Mouse (Mus musculus): ENCODE measurements at regions not wholly inside any gene's neighbourhood (a gene's known extent, or its start where the extent isn't known, plus 50 kb on each side); places are given as distances from the start of the nearest gene placed in this dataset.

- H3K9ac ChIP-seq (replicated peaks), result no peak overlapping the region
- no peak overlapping the region for H3K4me3 ChIP-seq (replicated peaks)
- H3K27ac ChIP-seq (replicated peaks), result peak overlapping the region; percentile 56; the same call in 1 of the 2 replicates
- WGBS, result 32% methylated on average over 7 of the region's 7 CpGs
- H3K27me3 ChIP-seq (replicated peaks), result peaks cover 15% of the 10 kb centered on the region
- H3K4me1 ChIP-seq, result peaks cover 50% of the 10 kb centered on the region
- no peak overlapping the region for H3K4me2 ChIP-seq
- H3K36me3 ChIP-seq, result no peaks in the 10 kb centered on the region
- H3K9me3 ChIP-seq (replicated peaks), result no peaks in the 10 kb centered on the region
- ATAC-seq (ENCODE audit: low FRiP score), result no peak
Measured at GRCm38 (mm10) chr13:51917658-51918057, 71.2 kb downstream of the Gadd45g start.

DNA sequence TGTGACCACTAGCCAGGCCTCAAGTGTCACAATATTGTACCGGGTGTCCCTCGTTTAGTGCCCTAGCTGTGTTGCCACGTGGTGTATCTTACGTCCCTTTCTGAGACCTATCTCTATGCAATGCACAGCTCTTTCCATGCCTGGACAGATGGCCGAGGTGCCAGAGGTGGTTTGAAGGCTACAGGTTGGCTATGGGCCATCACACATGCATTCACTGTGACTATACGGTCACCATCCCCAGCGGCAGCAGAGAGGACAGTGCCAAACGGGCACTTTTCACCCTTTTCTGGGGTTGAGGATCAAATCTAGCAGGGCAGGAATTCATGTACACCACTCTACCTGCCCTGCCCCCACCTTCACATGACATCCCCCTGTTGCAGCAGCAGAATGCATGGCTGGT, 71.6 kb downstream of the Gadd45g start:
- WGBS, result 23% methylated on average over 8 of the region's 8 CpGs
- no peak overlapping the region for H3K9ac ChIP-seq (replicated peaks)
- H3K36me3 ChIP-seq, result no peaks in the 10 kb centered on the region
- ATAC-seq (ENCODE audit: low FRiP score), result no peak
- H3K27me3 ChIP-seq (replicated peaks), result peaks cover 15% of the 10 kb centered on the region
- H3K9me3 ChIP-seq (replicated peaks), result no peaks in the 10 kb centered on the region
- H3K27ac ChIP-seq (replicated peaks), result peak overlapping the region; percentile 56; the same call in 1 of the 2 replicates
- peaks cover 50% of the 10 kb centered on the region for H3K4me1 ChIP-seq
- no peak overlapping the region for H3K4me2 ChIP-seq
- no peak overlapping the region for H3K4me3 ChIP-seq (replicated peaks)

- 0 out of 2 replicates have a peak overlapping the region, but pooled peaks have one; percentile 56 for H3K27ac ChIP-seq (replicated peaks)
- WGBS, result 16% methylated on average over 10 of the region's 10 CpGs
- no peak for ATAC-seq (ENCODE audit: low FRiP score)
- H3K9ac ChIP-seq (replicated peaks), result no peak overlapping the region
- no peaks in the 10 kb centered on the region for H3K9me3 ChIP-seq (replicated peaks)
- H3K4me2 ChIP-seq, result no peak overlapping the region
- peaks cover 50% of the 10 kb centered on the region for H3K4me1 ChIP-seq
- H3K36me3 ChIP-seq, result no peaks in the 10 kb centered on the region
- no peak overlapping the region for H3K4me3 ChIP-seq (replicated peaks)
- H3K27me3 ChIP-seq (replicated peaks), result peaks cover 15% of the 10 kb centered on the region
Measured at GRCm38 (mm10) chr13:51918781-51919170, 72.3 kb downstream of the Gadd45g start.

- Histone ChIP-seq H3K9me3 (replicated peaks) (no peaks in the 10 kb centered on the region), H3K36me3 (no peaks in the 10 kb centered on the region), H3K9ac (replicated peaks) (no peak overlapping the region), H3K27ac (replicated peaks) (peak overlapping the region; percentile 49; the same call in 1 of the 2 replicates), H3K4me2 (no peak overlapping the region), H3K4me1 (peaks cover 50% of the 10 kb centered on the region), H3K27me3 (replicated peaks) (peaks cover 12% of the 10 kb centered on the region), H3K4me3 (replicated peaks) (no peak overlapping the region)
- ATAC-seq (ENCODE audit: low FRiP score), result no peak
- WGBS, result 13% methylated on average over 14 of the region's 14 CpGs
Measured at GRCm38 (mm10) chr13:51919171-51919793, 72.8 kb downstream of the Gadd45g start.

GRCm38 (mm10) chr13:51919937-51920336, 73.5 kb downstream of the Gadd45g start:
- Histone ChIP-seq H3K9me3 (replicated peaks) (no peaks in the 10 kb centered on the region), H3K27ac (replicated peaks) (peak overlapping the region; percentile 49; the same call in 1 of the 2 replicates), H3K27me3 (replicated peaks) (peaks cover 12% of the 10 kb centered on the region), H3K4me1 (peaks cover 50% of the 10 kb centered on the region), H3K36me3 (no peaks in the 10 kb centered on the region), H3K4me3 (replicated peaks) (no peak overlapping the region), H3K4me2 (no peak overlapping the region), H3K9ac (replicated peaks) (no peak overlapping the region)
- 23% methylated on average over 3 of the region's 3 CpGs for WGBS
- ATAC-seq (ENCODE audit: low FRiP score), result no peak

GRCm38 (mm10) chr13:51920511-51921351, 74.3 kb downstream of the Gadd45g start:
- WGBS, result 11% methylated on average over 15 of the region's 15 CpGs
- no peaks in the 10 kb centered on the region for H3K36me3 ChIP-seq
- ATAC-seq (ENCODE audit: low FRiP score), result peak; percentile 49
- H3K4me3 ChIP-seq (replicated peaks), result no peak overlapping the region
- peak overlapping the region; percentile 49 for H3K27ac ChIP-seq (replicated peaks)
- H3K9me3 ChIP-seq (replicated peaks), result no peaks in the 10 kb centered on the region
- H3K27me3 ChIP-seq (replicated peaks), result peaks cover 19% of the 10 kb centered on the region
- no peak overlapping the region for H3K4me2 ChIP-seq
- peaks cover 50% of the 10 kb centered on the region for H3K4me1 ChIP-seq
- H3K9ac ChIP-seq (replicated peaks), result no peak overlapping the region

DNA sequence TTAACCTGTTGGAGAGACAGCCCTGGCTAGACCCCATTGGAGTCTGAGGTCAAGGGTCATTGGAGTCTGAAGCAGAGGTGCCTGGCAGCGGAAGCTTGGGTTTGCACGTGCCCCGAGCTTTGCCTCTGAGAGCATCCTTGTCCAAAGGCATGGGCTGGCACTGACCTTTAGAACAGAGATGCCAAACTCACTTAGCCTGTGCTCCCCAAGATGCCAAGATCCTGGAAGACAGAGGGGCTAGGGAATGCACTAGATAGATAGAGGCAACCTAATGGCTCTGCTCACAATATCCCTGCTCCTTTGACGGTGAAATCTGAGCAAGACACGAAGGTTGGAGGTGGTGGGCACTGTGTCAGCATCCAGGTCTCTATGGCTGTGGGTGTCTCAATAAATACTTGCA, 75.1 kb downstream of the Gadd45g start:
- Histone ChIP-seq H3K9me3 (replicated peaks) (no peaks in the 10 kb centered on the region), H3K4me3 (replicated peaks) (no peak overlapping the region), H3K27ac (replicated peaks) (no peak overlapping the region; the same call in 1 of the 2 replicates), H3K9ac (replicated peaks) (no peak overlapping the region), H3K4me2 (no peak overlapping the region), H3K36me3 (no peaks in the 10 kb centered on the region), H3K27me3 (replicated peaks) (peaks cover 18% of the 10 kb centered on the region), H3K4me1 (peaks cover 50% of the 10 kb centered on the region)
- 25% methylated on average over 5 of the region's 5 CpGs for WGBS
- no peak for ATAC-seq (ENCODE audit: low FRiP score)

DNA sequence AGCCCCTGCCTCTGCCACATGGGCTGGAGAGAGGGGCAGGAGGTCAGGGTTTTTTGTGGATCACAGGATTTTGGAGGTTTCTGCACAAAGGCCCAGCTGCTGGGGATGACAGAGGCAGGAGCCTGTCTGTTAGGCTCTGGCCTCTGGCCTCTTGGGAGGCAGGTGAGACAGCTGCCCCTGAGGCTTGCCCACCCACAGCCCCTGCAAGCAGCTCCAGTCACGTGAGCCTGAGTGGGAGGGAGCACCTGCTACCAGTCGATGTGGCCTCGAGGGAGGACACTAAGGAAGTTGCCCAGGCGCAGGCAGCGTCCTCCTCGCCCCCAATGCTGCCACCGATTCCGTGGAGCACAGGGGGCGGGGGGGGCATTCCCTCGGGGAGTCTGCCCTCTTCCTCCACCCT, 80.3 kb downstream of the Gadd45g start:
- WGBS, result 24% methylated on average over 10 of the region's 10 CpGs
- H3K9ac ChIP-seq (replicated peaks), result no peak overlapping the region
- H3K4me3 ChIP-seq (replicated peaks), result no peak overlapping the region
- ATAC-seq (ENCODE audit: low FRiP score), result no peak
- peaks cover 10% of the 10 kb centered on the region; the same call in 1 of the 2 replicates for H3K27me3 ChIP-seq (replicated peaks)
- H3K36me3 ChIP-seq, result no peaks in the 10 kb centered on the region
- H3K4me2 ChIP-seq, result no peak overlapping the region
- H3K4me1 ChIP-seq, result peaks cover 11% of the 10 kb centered on the region; the same call in 1 of the 2 replicates
- no peaks in the 10 kb centered on the region for H3K9me3 ChIP-seq (replicated peaks)
- no peak overlapping the region for H3K27ac ChIP-seq (replicated peaks)

GRCm38 (mm10) chr13:51929730-51930129, 83.3 kb downstream of the Gadd45g start:
- 55% methylated on average over 2 of the region's 2 CpGs for WGBS
- Histone ChIP-seq H3K36me3 (no peaks in the 10 kb centered on the region), H3K4me1 (peaks cover 11% of the 10 kb centered on the region; the same call in 1 of the 2 replicates), H3K9ac (replicated peaks) (no peak overlapping the region), H3K4me3 (replicated peaks) (no peak overlapping the region), H3K9me3 (replicated peaks) (no peaks in the 10 kb centered on the region), H3K27me3 (replicated peaks) (peaks cover 7% of the 10 kb centered on the region; the same call in 1 of the 2 replicates), H3K27ac (replicated peaks) (no peak overlapping the region), H3K4me2 (no peak overlapping the region)
- no peak for ATAC-seq (ENCODE audit: low FRiP score)

DNA sequence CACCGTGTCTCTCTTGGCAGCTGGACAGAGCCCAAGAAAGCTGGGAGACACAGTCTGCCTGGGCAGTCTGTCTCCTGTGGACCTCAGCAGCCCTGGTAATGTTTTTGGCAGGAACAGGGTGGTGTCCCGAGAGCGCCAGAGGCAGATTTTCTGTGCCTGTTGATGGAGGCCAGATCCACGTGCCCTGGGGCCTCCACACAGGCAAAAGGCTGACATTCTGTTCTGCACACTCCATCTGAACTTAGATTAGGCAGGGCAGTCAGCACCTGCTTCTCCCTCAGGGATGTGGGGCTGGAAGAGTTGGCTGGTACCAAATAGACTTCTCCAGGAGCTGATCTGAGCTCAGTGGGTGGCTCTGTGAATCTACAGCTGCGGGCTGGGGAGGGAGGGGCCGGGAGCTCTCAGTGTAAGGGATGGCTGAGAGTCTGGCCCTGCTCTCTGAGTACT, 83.8 kb downstream of the Gadd45g start:
- Histone ChIP-seq H3K9ac (replicated peaks) (no peak overlapping the region), H3K4me2 (no peak overlapping the region), H3K27me3 (replicated peaks) (peaks cover 3% of the 10 kb centered on the region; the same call in 1 of the 2 replicates), H3K4me3 (replicated peaks) (no peak overlapping the region), H3K4me1 (peaks cover 11% of the 10 kb centered on the region; the same call in 1 of the 2 replicates), H3K36me3 (no peaks in the 10 kb centered on the region), H3K9me3 (replicated peaks) (no peaks in the 10 kb centered on the region), H3K27ac (replicated peaks) (no peak overlapping the region)
- 28% methylated on average over 6 of the region's 6 CpGs for WGBS
- no peak for ATAC-seq (ENCODE audit: low FRiP score)

- 75% methylated on average over 3 of the region's 3 CpGs for WGBS
- Histone ChIP-seq H3K9ac (replicated peaks) (no peak overlapping the region), H3K4me2 (no peak overlapping the region), H3K9me3 (replicated peaks) (no peaks in the 10 kb centered on the region), H3K36me3 (no peaks in the 10 kb centered on the region), H3K27ac (replicated peaks) (no peak overlapping the region), H3K27me3 (replicated peaks) (no peaks in the 10 kb centered on the region; the same call in 1 of the 2 replicates), H3K4me1 (peaks cover 11% of the 10 kb centered on the region; the same call in 1 of the 2 replicates), H3K4me3 (replicated peaks) (no peak overlapping the region)
- no peak for ATAC-seq (ENCODE audit: low FRiP score)
Measured at GRCm38 (mm10) chr13:51930931-51931330, 84.5 kb downstream of the Gadd45g start.
